Mouse (Mus musculus) bone marrow, adult 2 months (tissue): ENCODE data around the gene Aadac.

ENCODE experiments used
- CTCF ChIP-seq: fragments of 200-500 bp; IDR thresholded peaks from 2 replicates; pipeline ENCODE4 v1.5.1; 2011; ENCODE audit warnings: low read length, control low read depth; ENCODE audit not compliant: control insufficient read depth, insufficient read depth
- POLR2A ChIP-seq: fragments of 200-500 bp; IDR thresholded peaks from 2 replicates; pipeline ENCODE4 v1.6.1; 2011; ENCODE audit warnings: low read depth, mild to moderate bottlenecking, control low read depth, low read length, borderline replicate concordance; ENCODE audit not compliant: control insufficient read depth

DNA sequence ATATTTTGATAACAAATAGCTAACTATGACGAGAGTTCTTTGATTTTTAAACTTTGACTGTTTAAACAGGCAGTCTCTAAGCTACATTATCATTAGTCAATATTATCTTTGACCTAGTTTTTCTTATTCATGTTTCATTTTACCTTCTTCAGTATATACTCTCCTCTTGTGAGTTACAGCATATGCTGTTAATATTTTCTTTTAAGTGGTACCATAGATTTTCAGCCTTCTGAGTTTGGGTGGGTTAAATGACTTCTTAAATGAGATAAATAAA, 32.2 kb downstream of the Aadac start:
- TF ChIP-seq POLR2A (no peak), CTCF (no peak)
